Mouse (Mus musculus): ENCODE measurements at regions not wholly inside any gene's neighbourhood (a gene's known extent, or its start where the extent isn't known, plus 50 kb on each side); places are given as distances from the start of the nearest gene placed in this dataset.

DNA sequence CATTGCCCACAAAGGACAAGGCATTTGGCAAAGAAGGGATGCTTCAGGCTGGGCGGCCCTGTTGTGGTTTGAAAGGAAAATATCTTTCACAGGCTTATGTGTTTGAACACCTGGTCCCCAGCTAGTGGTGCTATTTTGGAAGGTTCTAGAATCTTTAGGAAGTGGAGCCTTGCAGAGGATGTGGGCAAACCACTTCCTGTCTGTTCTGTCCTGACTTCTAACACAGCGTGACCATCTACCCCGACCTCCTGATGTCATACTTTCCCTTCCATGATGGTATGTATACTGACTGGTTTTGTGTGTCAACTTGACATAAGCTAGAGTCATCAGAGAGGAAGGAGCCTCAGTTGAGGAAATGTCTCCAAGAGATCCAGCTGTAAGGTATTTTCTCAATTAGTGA lies 97.2 kb upstream of the Cops8 start:
- Histone ChIP-seq H3K27me3 (ENCODE audit: control insufficient read depth, insufficient read depth, low read length) (no peaks in the 10 kb centered on the region), H3K27ac (ENCODE audit: insufficient read depth, low read length) (no peak overlapping the region), H3K4me1 (ENCODE audit: control insufficient read depth, insufficient read depth, insufficient read length) (no peaks in the 10 kb centered on the region), H3K4me3 (ENCODE audit: extremely low read depth, insufficient read depth, insufficient read length) (no peak overlapping the region), H3K36me3 (ENCODE audit: control insufficient read depth, insufficient read depth, low read length) (no peaks in the 10 kb centered on the region)
- DNase-seq (ENCODE audit: low read depth in 1 of 2, low spot score in 2 of 2) = no peak
- TF ChIP-seq POLR2A (IDR thresholded peaks at IDR 0.05; ENCODE audit: low read depth, low read length) (no peak), CTCF (IDR thresholded peaks at IDR 0.05; ENCODE audit: extremely low read depth, insufficient read depth, insufficient read length, insufficient replicate concordance) (no peak)
- WGBS = 10% methylated on average over 3 of the region's 3 CpGs

DNA sequence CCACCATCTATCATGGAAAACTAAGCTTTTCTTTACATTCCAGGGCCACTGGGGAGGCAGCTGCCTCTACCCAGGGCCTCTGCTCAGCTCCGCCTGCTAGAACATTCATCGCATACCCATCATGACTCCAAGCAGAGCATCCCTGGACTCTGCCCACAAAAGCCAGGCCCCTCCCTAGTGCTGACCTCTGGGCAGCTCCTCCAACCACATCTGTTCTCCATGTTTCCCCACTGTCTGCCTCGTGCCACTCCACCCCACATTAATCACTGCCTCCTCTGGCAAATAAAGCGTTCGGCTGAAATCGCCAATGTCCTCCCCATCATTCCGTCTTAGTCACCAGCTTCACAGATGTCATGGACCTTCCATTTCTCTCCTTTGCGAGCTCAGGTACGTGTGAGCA lies 96.2 kb upstream of the Cops8 start:
- 93% methylated on average over 9 of the region's 9 CpGs for WGBS
- no peak for DNase-seq (ENCODE audit: low read depth in 1 of 2, low spot score in 2 of 2)
- Histone ChIP-seq H3K27me3 (ENCODE audit: control insufficient read depth, insufficient read depth, low read length) (no peaks in the 10 kb centered on the region), H3K4me3 (ENCODE audit: extremely low read depth, insufficient read depth, insufficient read length) (no peak overlapping the region), H3K4me1 (ENCODE audit: control insufficient read depth, insufficient read depth, insufficient read length) (no peaks in the 10 kb centered on the region), H3K27ac (ENCODE audit: insufficient read depth, low read length) (no peak overlapping the region), H3K36me3 (ENCODE audit: control insufficient read depth, insufficient read depth, low read length) (no peaks in the 10 kb centered on the region)
- TF ChIP-seq CTCF (IDR thresholded peaks at IDR 0.05; ENCODE audit: extremely low read depth, insufficient read depth, insufficient read length, insufficient replicate concordance) (no peak), POLR2A (IDR thresholded peaks at IDR 0.05; ENCODE audit: low read depth, low read length) (no peak)

DNA sequence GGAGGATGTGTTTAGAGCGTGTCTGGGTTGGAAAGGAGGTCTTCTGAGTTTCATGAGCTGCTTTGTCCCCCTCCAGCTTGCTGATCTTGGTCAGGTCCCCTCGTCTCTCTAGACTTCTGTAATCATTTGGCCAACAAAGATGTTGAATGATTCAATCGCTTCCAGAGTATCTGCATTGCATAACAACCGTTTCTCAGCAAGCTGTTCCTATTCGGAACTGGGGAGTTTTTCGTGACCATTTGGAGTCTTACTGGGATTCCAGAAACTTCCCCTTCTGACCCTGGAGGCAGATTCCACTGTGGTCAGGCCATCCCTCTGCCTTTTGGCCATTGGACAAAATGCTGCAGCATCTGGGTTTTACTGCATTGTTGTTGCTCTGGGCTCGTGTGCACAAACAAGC lies 93.4 kb upstream of the Cops8 start:
- H3K4me3 ChIP-seq (ENCODE audit: extremely low read depth, insufficient read depth, insufficient read length) = no peak overlapping the region
- no peaks in the 10 kb centered on the region for H3K27me3 ChIP-seq (ENCODE audit: control insufficient read depth, insufficient read depth, low read length)
- no peaks in the 10 kb centered on the region for H3K36me3 ChIP-seq (ENCODE audit: control insufficient read depth, insufficient read depth, low read length)
- DNase-seq (ENCODE audit: low read depth in 1 of 2, low spot score in 2 of 2) = no peak
- WGBS = 80% methylated on average over 7 of the region's 7 CpGs
- TF ChIP-seq CTCF (IDR thresholded peaks at IDR 0.05; ENCODE audit: extremely low read depth, insufficient read depth, insufficient read length, insufficient replicate concordance) (no peak), POLR2A (IDR thresholded peaks at IDR 0.05; ENCODE audit: low read depth, low read length) (no peak)
- no peaks in the 10 kb centered on the region for H3K4me1 ChIP-seq (ENCODE audit: control insufficient read depth, insufficient read depth, insufficient read length)
- no peak overlapping the region for H3K27ac ChIP-seq (ENCODE audit: insufficient read depth, low read length)

DNA sequence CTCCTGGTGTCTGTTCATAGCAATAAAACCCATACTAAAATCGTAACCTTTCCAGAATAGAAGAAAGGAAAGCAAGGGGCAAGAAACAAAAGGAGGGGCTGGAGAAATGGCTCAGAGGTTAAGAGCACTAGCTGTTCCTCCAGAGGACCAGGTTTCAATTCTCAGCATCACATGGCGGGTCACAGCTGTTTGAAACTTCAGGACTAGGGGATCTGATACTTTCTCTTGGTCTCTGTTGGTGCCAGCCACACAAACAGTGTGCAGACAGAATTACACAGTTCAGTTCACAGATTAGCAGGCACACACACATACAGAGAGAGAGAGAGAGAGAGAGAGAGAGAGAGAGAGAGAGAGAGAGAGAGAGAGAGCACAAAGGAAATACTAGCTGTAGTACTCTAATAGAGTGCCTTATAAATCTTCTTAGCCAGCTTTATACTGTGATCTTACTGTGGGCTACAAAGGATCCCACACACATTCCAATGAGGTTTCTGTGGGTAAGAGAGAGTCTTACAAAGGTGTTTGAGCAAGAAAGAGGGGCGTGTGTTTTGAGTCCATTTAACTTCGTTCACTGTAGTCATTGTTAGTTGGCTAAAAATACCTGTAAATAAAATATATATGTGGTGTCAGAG lies 89.2 kb upstream of the Cops8 start:
- no peaks in the 10 kb centered on the region for H3K36me3 ChIP-seq (ENCODE audit: control insufficient read depth, insufficient read depth, low read length)
- no peak for DNase-seq (ENCODE audit: low read depth in 1 of 2, low spot score in 2 of 2)

DNA sequence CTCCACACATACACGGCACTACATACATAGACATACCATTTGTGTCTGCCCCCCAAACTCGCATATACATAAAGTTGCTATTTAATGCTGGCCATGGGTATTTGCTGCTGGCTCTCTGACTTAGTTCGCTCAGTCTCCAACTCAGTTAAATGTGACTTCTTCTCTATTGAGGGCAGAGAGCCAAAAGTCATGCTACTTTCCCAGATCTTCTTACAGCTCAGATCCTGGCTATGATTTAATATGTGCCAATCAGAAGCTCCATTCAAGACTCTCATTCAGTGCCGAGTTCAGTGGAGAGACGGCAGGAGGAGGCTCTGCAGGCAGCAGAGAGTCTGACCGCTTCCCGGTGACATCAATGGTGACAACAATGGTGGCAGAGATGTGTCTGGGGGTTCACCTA lies 88.6 kb upstream of the Cops8 start:
- no peaks in the 10 kb centered on the region for H3K36me3 ChIP-seq (ENCODE audit: control insufficient read depth, insufficient read depth, low read length)
- TF ChIP-seq POLR2A (IDR thresholded peaks at IDR 0.05; ENCODE audit: low read depth, low read length) = no peak
- no peak for TF ChIP-seq CTCF (IDR thresholded peaks at IDR 0.05; ENCODE audit: extremely low read depth, insufficient read depth, insufficient read length, insufficient replicate concordance)
- DNase-seq (ENCODE audit: low read depth in 1 of 2, low spot score in 2 of 2) = no peak
- whole genome bisulfite sequencing = 85% methylated on average over 7 of the region's 7 CpGs
- H3K4me3 ChIP-seq (ENCODE audit: extremely low read depth, insufficient read depth, insufficient read length) = no peak overlapping the region
- H3K4me1 ChIP-seq (ENCODE audit: control insufficient read depth, insufficient read depth, insufficient read length) = no peaks in the 10 kb centered on the region
- no peaks in the 10 kb centered on the region for H3K27me3 ChIP-seq (ENCODE audit: control insufficient read depth, insufficient read depth, low read length)
- no peak overlapping the region for H3K27ac ChIP-seq (ENCODE audit: insufficient read depth, low read length)

More for the DNA sequence above, 89.2 kb upstream of the Cops8 start:
- no peak overlapping the region for H3K27ac ChIP-seq (ENCODE audit: insufficient read depth, low read length)
- H3K27me3 ChIP-seq (ENCODE audit: control insufficient read depth, insufficient read depth, low read length) = no peaks in the 10 kb centered on the region
- H3K4me1 ChIP-seq (ENCODE audit: control insufficient read depth, insufficient read depth, insufficient read length) = no peaks in the 10 kb centered on the region
- H3K4me3 ChIP-seq (ENCODE audit: extremely low read depth, insufficient read depth, insufficient read length) = no peak overlapping the region
- WGBS = 71% methylated on average over 4 of the region's 4 CpGs
- TF ChIP-seq CTCF (IDR thresholded peaks at IDR 0.05; ENCODE audit: extremely low read depth, insufficient read depth, insufficient read length, insufficient replicate concordance) (no peak), POLR2A (IDR thresholded peaks at IDR 0.05; ENCODE audit: low read depth, low read length) (no peak)

DNA sequence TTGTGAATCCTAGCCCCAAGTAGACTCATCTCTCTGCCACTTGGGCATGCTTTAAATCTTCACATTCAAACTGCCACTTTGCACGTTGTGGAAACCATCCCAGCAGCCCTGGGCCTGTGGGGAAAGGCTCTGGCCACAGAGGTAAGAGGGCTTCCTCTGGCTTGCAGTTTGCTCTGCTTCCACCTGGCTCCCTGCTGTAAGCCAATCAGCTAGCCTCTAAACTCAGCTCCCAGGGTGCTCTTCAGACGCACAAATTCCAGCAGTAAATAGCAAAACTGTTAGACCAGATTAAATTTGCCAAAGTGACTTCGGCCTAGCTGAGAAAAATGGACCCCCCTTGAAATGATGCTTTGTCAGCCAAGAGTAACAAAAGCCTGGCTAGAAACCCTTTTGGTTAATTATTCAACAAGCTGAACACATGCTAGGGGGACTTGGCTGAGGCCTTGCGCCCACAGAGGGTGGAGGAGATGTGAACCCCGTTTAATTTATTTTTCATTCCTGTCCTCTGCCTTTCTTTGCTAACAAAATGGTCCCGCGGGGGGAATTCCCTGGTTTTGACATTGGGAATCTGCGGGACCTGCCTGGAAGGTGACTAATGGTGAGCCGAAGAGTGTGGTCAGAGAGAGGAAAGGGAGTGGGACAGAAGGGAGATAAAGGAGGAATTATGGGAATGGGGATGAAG lies 84.1 kb upstream of the Cops8 start:
- Histone ChIP-seq H3K4me1 (ENCODE audit: control insufficient read depth, insufficient read depth, insufficient read length) (no peaks in the 10 kb centered on the region), H3K4me3 (ENCODE audit: extremely low read depth, insufficient read depth, insufficient read length) (no peak overlapping the region), H3K27me3 (ENCODE audit: control insufficient read depth, insufficient read depth, low read length) (no peaks in the 10 kb centered on the region), H3K27ac (ENCODE audit: insufficient read depth, low read length) (no peak overlapping the region), H3K36me3 (ENCODE audit: control insufficient read depth, insufficient read depth, low read length) (no peaks in the 10 kb centered on the region)
- TF ChIP-seq CTCF (IDR thresholded peaks at IDR 0.05; ENCODE audit: extremely low read depth, insufficient read depth, insufficient read length, insufficient replicate concordance) (no peak), POLR2A (IDR thresholded peaks at IDR 0.05; ENCODE audit: low read depth, low read length) (no peak)
- DNase-seq (ENCODE audit: low read depth in 1 of 2, low spot score in 2 of 2) = no peak
- 74% methylated on average over 9 of the region's 9 CpGs for WGBS
